Mouse (Mus musculus): Measurements from ENCODE around the gene Btbd35f22. TPM values are rescaled to one million over a fixed set of nuclear protein-coding genes. Genes with fewer than 3 reads are reported as not detected.
"Not testable (repeated sequence)": the region's sequence is repeated elsewhere in the genome, so short reads cannot be mapped to it uniquely, and the experiment has no call there.

Gene Btbd35f22
- total RNA-seq (2014; rRNA removed) (not detected in 2 replicates), polyA plus RNA-seq (2015; fragmentation: Nextera tagmentation; extraction: Ambion mirVana) (not detected in 2 replicates)

DNA sequence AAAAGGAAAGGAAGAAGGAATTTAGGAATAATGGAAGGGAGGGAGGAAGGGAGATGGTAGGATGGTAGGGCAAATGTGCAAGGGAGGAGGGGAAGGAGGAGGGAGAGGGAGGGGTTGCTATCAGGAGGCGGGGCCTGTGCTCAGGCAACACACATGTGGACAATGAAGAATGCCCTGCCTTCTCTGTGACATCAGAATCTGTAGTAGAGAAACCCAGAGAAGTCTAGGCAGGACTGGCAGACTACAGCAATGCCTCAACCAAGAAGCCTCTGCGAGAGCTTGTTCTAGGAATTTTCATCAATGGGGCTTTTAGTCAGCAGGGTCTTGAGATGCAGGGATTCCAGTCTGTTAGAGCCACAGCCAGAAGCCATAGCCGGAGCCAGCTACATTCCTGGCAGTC lies at the start of gene Btbd35f22:
Btbd35f22 (plus strand) TSS at position 301 of the 400 bp plus-strand sequence.
- not testable (repeated sequence) for H3K9me3 ChIP-seq (ENCODE audit: low read length); H3K27ac ChIP-seq (ENCODE audit: low read depth, low read length); H3K4me2 ChIP-seq (ENCODE audit: low read depth); H3K4me3 ChIP-seq (ENCODE audit: low read depth, low read length); H3K36me3 ChIP-seq (ENCODE audit: insufficient read depth); H3K9ac ChIP-seq; H3K4me1 ChIP-seq (ENCODE audit: insufficient read depth); ATAC-seq; H3K27me3 ChIP-seq (ENCODE audit: insufficient read depth, low read length); DNase-seq
- no CpG with 5 or more reads among the region's 3 CpGs for WGBS

Other genes with a start within 250 kb of the Btbd35f22 start
- gene Gm21637, start 85.8 kb upstream of the Btbd35f22 start, total RNA-seq (2014; rRNA removed): not detected in 2 replicates
- gene Gm21637, start 85.8 kb upstream of the Btbd35f22 start, polyA plus RNA-seq (2015; fragmentation: Nextera tagmentation; extraction: Ambion mirVana): not detected in 2 replicates
- not detected in 2 replicates for gene Btbd35f2, start 230.6 kb downstream of the Btbd35f22 start, total RNA-seq (2014; rRNA removed)
- not detected in 2 replicates for gene Btbd35f2, start 230.6 kb downstream of the Btbd35f22 start, polyA plus RNA-seq (2015; fragmentation: Nextera tagmentation; extraction: Ambion mirVana)

All from forebrain, postnatal 0 days (tissue).